Mouse (Mus musculus) MEL (cell line): Measurements from ENCODE around the gene Larp4b. TPM values are rescaled to one million over a fixed set of nuclear protein-coding genes. Genes with fewer than 3 reads are reported as not detected.

Experiments used
- DNase-seq: peaks from one replicate; pipeline ENCODE4 v3.0.0; 2011; ENCODE audit warnings: low read depth, low spot score
- H3K27ac ChIP-seq: 2 replicates; pipeline ENCODE4 v1.5.1; 2012; ENCODE audit warnings: low read depth, mild to moderate bottlenecking, control low read depth, low read length, moderate library complexity; ENCODE audit not compliant: control insufficient read depth
- H3K27me3 ChIP-seq, 2 experiments: fragments of 150-350 bp in 1 of 2; sonication (generic) in 1 of 2; 2 replicates each; pipeline ENCODE4 v1.6.1; 2012; ENCODE audit warnings: low read length in 2 of 2, mild to moderate bottlenecking in 2 of 2, improper control_type of control experiment in 1 of 2, moderate library complexity in 1 of 2; ENCODE audit not compliant: insufficient read depth in 2 of 2, control insufficient read depth in 1 of 2
- H3K36me3 ChIP-seq, 2 experiments: 2 replicates each; pipeline ENCODE4 v1.6.1; 2012 to 2014; ENCODE audit warnings: low read length in 2 of 2, improper control_type of control experiment in 1 of 2, inconsistent platforms in 1 of 2, mild to moderate bottlenecking in 1 of 2; ENCODE audit not compliant: insufficient read depth in 2 of 2, control insufficient read depth in 1 of 2
- H3K4me1 ChIP-seq, 2 experiments: fragments of 150-350 bp in 1 of 2; sonication (generic) in 1 of 2; 2 replicates each; pipeline ENCODE4 v1.6.1; 2012; ENCODE audit warnings: low read length in 2 of 2, improper control_type of control experiment in 1 of 2, mild to moderate bottlenecking in 1 of 2; ENCODE audit not compliant: insufficient read depth in 2 of 2, control insufficient read depth in 1 of 2
- H3K4me3 ChIP-seq, 2 experiments: fragments of 150-350 bp in 1 of 2; sonication (generic) in 1 of 2; 2 replicates each; pipeline ENCODE4 v1.5.1; 2012; ENCODE audit warnings: low read depth in 2 of 2, low read length in 2 of 2, mild to moderate bottlenecking in 2 of 2, moderate library complexity in 2 of 2, control low read depth in 1 of 2, improper control_type of control experiment in 1 of 2; ENCODE audit not compliant: control insufficient read depth in 1 of 2, insufficient read depth in 1 of 2
- H3K79me2 ChIP-seq: 2 replicates; pipeline ENCODE4 v1.6.1; 2012; ENCODE audit warnings: mild to moderate bottlenecking, low read length, moderate library complexity; ENCODE audit not compliant: control insufficient read depth, poor library complexity, insufficient read depth
- H3K9ac ChIP-seq: 2 replicates; pipeline ENCODE4 v1.6.1; 2012; ENCODE audit warnings: low read depth, mild to moderate bottlenecking, control low read depth, low read length, moderate library complexity; ENCODE audit not compliant: control insufficient read depth, poor library complexity, severe bottlenecking
- H3K9me3 ChIP-seq: fragments of 150-350 bp; sonication (generic); replicated peaks from 2 replicates; pipeline ENCODE4 v1.6.1; 2012; ENCODE audit warnings: mild to moderate bottlenecking, low read length, improper control_type of control experiment, moderate library complexity; ENCODE audit not compliant: insufficient read depth
- BHLHE40 ChIP-seq: IDR thresholded peaks from 2 replicates; pipeline ENCODE4 v1.6.1; 2012; ENCODE audit warnings: low read depth, mild to moderate bottlenecking, inconsistent platforms, low read length, improper control_type of control experiment, borderline replicate concordance
- CHD1 ChIP-seq: IDR thresholded peaks from 2 replicates; pipeline ENCODE4 v1.6.1; 2012; ENCODE audit warnings: low read depth, mild to moderate bottlenecking, inconsistent platforms, low read length, improper control_type of control experiment
- CHD2 ChIP-seq: IDR thresholded peaks from 2 replicates; pipeline ENCODE4 v1.6.1; 2011; ENCODE audit warnings: low read length, improper control_type of control experiment
- CTCF ChIP-seq, 3 experiments: IDR thresholded peaks in 2 of 3; conservative IDR thresholded peaks in 1 of 3; 2 replicates each; pipeline ENCODE4 v1.5.1; 2011 to 2012; ENCODE audit warnings: low read length in 3 of 3, low read depth in 2 of 3, mild to moderate bottlenecking in 2 of 3, improper control_type of control experiment in 1 of 3, inconsistent platforms in 1 of 3, mixed read lengths in 1 of 3, moderate library complexity in 1 of 3; ENCODE audit not compliant: control insufficient read depth in 1 of 3, insufficient read depth in 1 of 3, poor library complexity in 1 of 3, severe bottlenecking in 1 of 3
- ELF1 ChIP-seq: IDR thresholded peaks from 2 replicates; pipeline ENCODE4 v1.6.1; 2014; ENCODE audit warnings: low read depth, mild to moderate bottlenecking, inconsistent platforms, low read length, improper control_type of control experiment, moderate library complexity
- EP300 ChIP-seq, 2 experiments: IDR thresholded peaks; 2 replicates each; pipeline ENCODE4 v1.6.1; 2011; ENCODE audit warnings: improper control_type of control experiment in 2 of 2, low read length in 2 of 2, low read depth in 1 of 2, mild to moderate bottlenecking in 1 of 2
- GATA1 ChIP-seq: IDR thresholded peaks from 2 replicates; pipeline ENCODE4 v1.6.1; 2011; ENCODE audit warnings: low read depth, low read length, improper control_type of control experiment
- HCFC1 ChIP-seq: IDR thresholded peaks from 2 replicates; pipeline ENCODE4 v1.6.1; 2012; ENCODE audit warnings: low read depth, mild to moderate bottlenecking, inconsistent platforms, low read length, improper control_type of control experiment, moderate library complexity
- MAZ ChIP-seq: IDR thresholded peaks from 2 replicates; pipeline ENCODE4 v1.6.1; 2012; ENCODE audit warnings: low read depth, mild to moderate bottlenecking, inconsistent platforms, low read length, improper control_type of control experiment
- MYB ChIP-seq: IDR thresholded peaks from 2 replicates; pipeline ENCODE4 v1.6.1; 2011; ENCODE audit warnings: mild to moderate bottlenecking, low read depth, low read length, improper control_type of control experiment
- MYC ChIP-seq: IDR thresholded peaks from 2 replicates; pipeline ENCODE4 v1.6.1; 2011; ENCODE audit warnings: low read depth, mild to moderate bottlenecking, low read length, improper control_type of control experiment, moderate library complexity
- NELFE ChIP-seq: IDR thresholded peaks from 2 replicates; pipeline ENCODE4 v1.6.1; 2011; ENCODE audit warnings: low read depth, low read length, improper control_type of control experiment
- POLR2A ChIP-seq, 2 experiments: IDR thresholded peaks; 2 replicates each; pipeline ENCODE4 v1.6.1; 2011 to 2012; ENCODE audit warnings: low read length in 2 of 2, mild to moderate bottlenecking in 2 of 2, control low read depth in 1 of 2, improper control_type of control experiment in 1 of 2, low read depth in 1 of 2, moderate library complexity in 1 of 2; ENCODE audit not compliant: control insufficient read depth in 1 of 2, insufficient read depth in 1 of 2, poor library complexity in 1 of 2
- POLR2AphosphoS2 ChIP-seq: IDR thresholded peaks from 2 replicates; pipeline ENCODE4 v1.6.1; 2011; ENCODE audit warnings: low read length, improper control_type of control experiment
- POLR2AphosphoS5 ChIP-seq: IDR thresholded peaks from 2 replicates; pipeline ENCODE4 v1.6.1; 2012; ENCODE audit warnings: low read depth, borderline replicate concordance, mild to moderate bottlenecking, inconsistent platforms, low read length, moderate library complexity, mixed read lengths
- RAD21 ChIP-seq: IDR thresholded peaks from 2 replicates; pipeline ENCODE4 v1.6.1; 2011; ENCODE audit warnings: mild to moderate bottlenecking, low read depth, low read length, improper control_type of control experiment
- RCOR1 ChIP-seq: IDR thresholded peaks from 2 replicates; pipeline ENCODE4 v1.6.1; 2012; ENCODE audit warnings: low read depth, mild to moderate bottlenecking, inconsistent platforms, low read length, improper control_type of control experiment
- TBP ChIP-seq: IDR thresholded peaks from 2 replicates; pipeline ENCODE4 v1.8.0; 2011; ENCODE audit warnings: low read depth, low read length, improper control_type of control experiment
- UBTF ChIP-seq: IDR thresholded peaks from 2 replicates; pipeline ENCODE4 v1.6.1; 2012; ENCODE audit warnings: low read depth, mild to moderate bottlenecking, inconsistent platforms, low read length, improper control_type of control experiment, moderate library complexity, borderline replicate concordance; ENCODE audit not compliant: insufficient read depth
- USF1 ChIP-seq: IDR thresholded peaks from 2 replicates; pipeline ENCODE4 v1.6.1; 2014; ENCODE audit warnings: low read depth, mild to moderate bottlenecking, inconsistent platforms, low read length, improper control_type of control experiment, moderate library complexity
- ZC3H11A ChIP-seq: IDR thresholded peaks from 2 replicates; pipeline ENCODE4 v1.6.1; 2012; ENCODE audit warnings: low read depth, mild to moderate bottlenecking, inconsistent platforms, low read length, improper control_type of control experiment
- ZKSCAN1 ChIP-seq: IDR thresholded peaks from 2 replicates; pipeline ENCODE4 v1.6.1; 2012; ENCODE audit warnings: low read depth, mild to moderate bottlenecking, inconsistent platforms, low read length, improper control_type of control experiment, moderate library complexity
- ZMIZ1 ChIP-seq: IDR thresholded peaks from 2 replicates; pipeline ENCODE4 v1.6.1; 2012; ENCODE audit warnings: low read depth, mild to moderate bottlenecking, inconsistent platforms, low read length, improper control_type of control experiment, moderate library complexity
- ZNF384 ChIP-seq: IDR thresholded peaks from 2 replicates; pipeline ENCODE4 v1.6.1; 2012; ENCODE audit warnings: low read depth, mild to moderate bottlenecking, inconsistent platforms, low read length, improper control_type of control experiment
- polyA plus RNA-seq, 2 experiments: library from polyadenylated mRNA; stranded (reverse) in 1 of 2; unstranded in 1 of 2; fragments of >175 nt in 1 of 2; fragments of >200 nt in 1 of 2; gene quantifications; 2 replicates each; pipeline versions ENCODE4 v1.2.1 to v1.2.4; 2012; ENCODE audit warnings: low replicate concordance in 2 of 2, low read depth in 1 of 2; ENCODE audit not compliant: insufficient read length in 2 of 2, insufficient read depth in 1 of 2, missing spikeins in 1 of 2
- total RNA-seq: library from RNA; depleted of rRNA; stranded (reverse); fragments of 300-350 nt; gene quantifications from 2 replicates; pipeline ENCODE4 v1.2.3, GENCODE M21; 2012

The Larp4b gene
- total and polyA plus RNA-seq, 3 experiments = 57.7 to 340 (median 67.0) TPM

- no peak overlapping the region for H3K27ac ChIP-seq
- no peaks in the 10 kb centered on the region for H3K79me2 ChIP-seq
- H3K27me3 ChIP-seq = no peaks in the 10 kb centered on the region
- peaks cover 4 to 27% of the 10 kb centered on the region in 2 experiments; a peak in 3 of 4 replicates for H3K36me3 ChIP-seq
- TF ChIP-seq USF1 = no peak
- TF ChIP-seq CHD2 = no peak
- TF ChIP-seq MYC = no peak
- H3K4me3 ChIP-seq = no peak overlapping the region
- no peak for DNase-seq
- no peaks in the 10 kb centered on the region for H3K9me3 ChIP-seq
- no peak overlapping the region for H3K9ac ChIP-seq
- no peaks in the 10 kb centered on the region; a peak in 1 of 4 replicates for H3K4me1 ChIP-seq
Measured at GRCm38 (mm10) chr13:9167842-9168241, 74.2 kb downstream of the Larp4b start.

- Histone ChIP-seq H3K4me3 (no peak overlapping the region), H3K9me3 (no peaks in the 10 kb centered on the region)
Measured at GRCm38 (mm10) chr13:9169616-9170015, 75.9 kb downstream of the Larp4b start.

GRCm38 (mm10) chr13:9170726-9171125, 77.0 kb downstream of the Larp4b start:
- TF ChIP-seq RCOR1 (no peak), BHLHE40 (no peak), CTCF (IDR thresholded peaks at IDR 0.05 in 2 of 3, conservative IDR thresholded peaks at IDR 0.05 in 1 of 3; ENCODE audit: control insufficient read depth in 1 of 3, insufficient read depth in 1 of 3, low read depth in 2 of 3, low read length in 3 of 3, poor library complexity in 1 of 3, severe bottlenecking in 1 of 3) (no peak), HCFC1 (no peak), POLR2A (IDR thresholded peaks at IDR 0.05; ENCODE audit: control insufficient read depth in 1 of 2, insufficient read depth in 1 of 2, low read depth in 1 of 2, low read length in 2 of 2, poor library complexity in 1 of 2) (no peak), ZC3H11A (no peak), NELFE (no peak), RAD21 (no peak), TBP (no peak), MAZ (no peak), ZNF384 (no peak), EP300 (IDR thresholded peaks at IDR 0.05; ENCODE audit: low read depth in 1 of 2, low read length in 2 of 2) (no peak), ELF1 (no peak), POLR2AphosphoS5 (no peak), CHD1 (no peak), ZMIZ1 (no peak), POLR2AphosphoS2 (no peak), ZKSCAN1 (no peak), UBTF (no peak)
- Histone ChIP-seq H3K9ac (no peak overlapping the region), H3K4me3 (no peak overlapping the region), H3K9me3 (no peaks in the 10 kb centered on the region), H3K27me3 (no peaks in the 10 kb centered on the region), H3K4me1 (peaks cover 0 to 4% of the 10 kb centered on the region in 2 experiments; a peak in 1 of 4 replicates), H3K79me2 (no peaks in the 10 kb centered on the region), H3K36me3 (peaks cover 8 to 18% of the 10 kb centered on the region in 2 experiments), H3K27ac (no peak overlapping the region)
- DNase-seq = no peak

More at GRCm38 (mm10) chr13:9169616-9170015, 75.9 kb downstream of the Larp4b start:
- Histone ChIP-seq H3K9ac (no peak overlapping the region), H3K36me3 (peaks cover 8 to 21% of the 10 kb centered on the region in 2 experiments), H3K4me1 (peaks cover 0 to 4% of the 10 kb centered on the region in 2 experiments; a peak in 1 of 4 replicates), H3K79me2 (no peaks in the 10 kb centered on the region), H3K27me3 (no peaks in the 10 kb centered on the region), H3K27ac (no peak overlapping the region)
- TF ChIP-seq BHLHE40 (no peak), ZMIZ1 (no peak), POLR2AphosphoS5 (no peak), UBTF (no peak), POLR2AphosphoS2 (no peak), ZKSCAN1 (no peak), MYB (no peak), ZC3H11A (no peak), GATA1 (no peak), USF1 (no peak), HCFC1 (no peak), ELF1 (no peak)
- DNase-seq = no peak
